Mouse (Mus musculus): ENCODE results near the gene Kcnip3. TPM values are rescaled to one million over a fixed set of nuclear protein-coding genes. Genes with fewer than 3 reads are reported as not detected.

Gene Kcnip3
- polyA plus RNA-seq, 1 experiment from 2014 or later, result 2.4 TPM

DNA sequence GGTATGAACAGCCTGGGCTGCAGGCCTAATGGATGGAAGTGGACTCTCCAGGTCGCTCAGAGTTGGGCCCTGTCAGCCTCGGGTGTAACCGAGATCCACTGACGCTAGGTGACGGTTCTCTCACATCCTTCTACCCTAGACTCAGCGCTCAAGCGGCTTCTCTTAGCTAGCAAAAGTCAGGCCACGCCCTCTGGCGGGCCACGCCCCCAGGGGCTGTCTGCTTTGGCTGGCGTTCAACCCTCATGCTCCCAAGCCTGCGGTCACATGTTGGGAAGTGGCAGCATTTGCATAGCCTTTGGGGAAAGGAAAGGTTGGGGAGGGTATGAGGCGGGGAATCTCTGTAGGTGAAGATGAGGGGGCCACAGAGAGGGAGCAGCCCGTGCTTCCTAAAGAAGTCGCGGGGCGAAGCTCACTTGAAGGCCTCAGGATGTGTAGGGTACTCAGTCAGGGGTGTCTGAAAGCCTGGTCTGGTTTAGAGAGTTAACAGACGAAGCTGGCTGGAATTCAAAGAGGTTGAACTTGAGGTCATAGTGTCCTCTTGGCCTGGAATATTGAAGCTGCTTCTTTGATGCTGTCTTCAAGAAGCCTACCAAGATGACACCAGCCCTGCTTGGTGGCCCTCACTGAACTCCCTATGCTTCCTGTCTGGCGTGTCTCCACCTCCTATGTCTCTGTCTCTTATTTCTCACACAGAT lies 37.3 kb downstream of the Kcnip3 start:
- Histone ChIP-seq H3K27ac (no peak overlapping the region), H3K9me3 (no peaks in the 10 kb centered on the region), H3K9ac (0 out of 2 replicates have a peak overlapping the region, but pooled peaks have one; percentile 32), H3K27me3 (peaks cover 71% of the 10 kb centered on the region), H3K4me2 (peak overlapping the region; percentile 55), H3K36me3 (no peaks in the 10 kb centered on the region), H3K4me3 (peak overlapping the region; percentile 30), H3K4me1 (peaks cover 42% of the 10 kb centered on the region)
- 7% methylated on average over 19 of the region's 19 CpGs for WGBS
- peak; percentile 35 for ATAC-seq (ENCODE audit: insufficient number of reproducible peaks, insufficient read depth, low FRiP score, low TSS enrichment, low read depth)

DNA sequence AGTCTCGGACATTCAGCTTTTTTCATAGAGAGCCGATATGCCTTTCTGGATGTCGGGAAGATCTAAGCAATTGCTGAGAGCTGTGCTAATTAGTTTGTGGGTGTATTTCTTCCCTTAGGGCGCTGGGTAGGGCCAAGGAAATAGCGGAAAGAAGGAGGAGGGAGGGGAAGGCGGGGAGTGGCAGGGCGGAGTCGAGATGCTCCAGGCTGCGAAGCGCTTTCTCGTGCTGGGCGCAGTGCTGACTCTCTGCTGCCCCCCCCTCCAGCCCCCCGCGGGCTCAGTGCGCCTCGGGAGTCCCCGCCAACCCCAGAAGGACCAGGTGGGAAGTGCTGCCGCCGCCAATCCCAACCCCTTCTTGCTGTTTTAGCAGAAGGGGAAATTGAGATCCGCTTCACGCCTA lies 38.9 kb downstream of the Kcnip3 start:
- Histone ChIP-seq H3K9ac (peak overlapping the region; percentile 73), H3K27ac (peak overlapping the region; percentile 78), H3K27me3 (peaks cover 79% of the 10 kb centered on the region), H3K4me1 (peaks cover 44% of the 10 kb centered on the region), H3K36me3 (no peaks in the 10 kb centered on the region), H3K4me3 (peak overlapping the region; percentile 62), H3K9me3 (no peaks in the 10 kb centered on the region), H3K4me2 (peak overlapping the region; percentile 94)
- under 1% methylated on average over 21 of the region's 21 CpGs for WGBS
- ATAC-seq (ENCODE audit: insufficient number of reproducible peaks, insufficient read depth, low FRiP score, low TSS enrichment, low read depth), result no peak

DNA sequence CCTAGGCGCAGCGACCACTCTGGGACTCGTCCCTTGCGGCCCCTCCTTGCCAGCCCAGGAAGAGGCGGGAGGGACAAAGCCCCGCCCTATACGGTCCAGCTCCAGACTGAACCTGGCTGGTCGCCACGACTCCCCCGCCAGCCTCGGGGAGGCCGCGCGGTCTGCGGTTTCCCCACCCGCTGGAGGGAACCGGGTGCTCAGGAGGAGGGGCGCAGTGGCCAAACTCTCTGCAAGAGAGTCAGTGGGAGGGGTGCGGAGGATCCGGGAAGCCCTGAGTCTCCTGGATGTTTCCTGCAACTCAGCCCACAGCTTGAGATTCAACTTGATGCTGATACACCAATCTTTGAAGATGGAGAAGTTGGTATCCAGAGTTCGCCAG lies 39.4 kb downstream of the Kcnip3 start:
- H3K4me3 ChIP-seq, result peak overlapping the region; percentile 62
- ATAC-seq (ENCODE audit: insufficient number of reproducible peaks, insufficient read depth, low FRiP score, low TSS enrichment, low read depth), result peak; percentile 86
- peak overlapping the region; percentile 73 for H3K9ac ChIP-seq
- peaks cover 44% of the 10 kb centered on the region for H3K4me1 ChIP-seq
- no peaks in the 10 kb centered on the region for H3K36me3 ChIP-seq
- peak overlapping the region; percentile 78 for H3K27ac ChIP-seq
- peak overlapping the region; percentile 94 for H3K4me2 ChIP-seq
- WGBS, result under 1% methylated on average over 21 of the region's 21 CpGs
- H3K9me3 ChIP-seq, result no peaks in the 10 kb centered on the region
- H3K27me3 ChIP-seq, result peaks cover 79% of the 10 kb centered on the region

DNA sequence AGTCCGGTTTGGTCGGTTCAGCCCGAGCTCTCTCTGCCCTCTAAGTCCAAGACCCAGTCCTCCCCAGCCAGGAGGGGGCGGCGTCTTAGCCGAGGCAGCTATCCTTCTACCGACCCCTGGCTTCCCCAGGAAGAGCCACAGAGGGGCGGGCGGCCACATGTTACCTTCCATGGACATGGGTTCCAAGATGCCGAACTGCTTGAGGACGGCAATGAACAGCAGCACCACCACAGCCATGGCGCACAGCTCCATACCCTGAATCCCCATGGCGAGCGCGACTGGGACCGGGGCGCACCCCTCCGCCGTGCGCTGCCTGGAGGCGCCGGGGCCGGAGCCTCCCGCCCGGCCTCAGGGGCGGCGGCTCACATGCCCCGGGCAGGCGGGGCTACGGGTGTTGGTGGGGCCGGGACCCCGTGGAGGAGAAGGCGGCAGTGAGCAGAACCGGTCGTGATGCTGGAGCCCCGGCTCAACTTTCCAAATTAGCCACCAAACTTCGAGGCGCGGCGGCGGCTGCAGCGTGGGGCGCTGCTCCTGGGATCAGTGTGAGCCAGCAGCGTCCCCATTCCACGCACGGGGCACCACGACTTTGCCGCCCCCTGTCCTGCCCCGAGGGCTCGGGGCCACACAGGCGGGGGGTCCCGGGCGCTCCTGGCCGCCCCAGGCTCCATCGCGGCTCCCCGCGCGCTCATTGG lies 39.9 kb downstream of the Kcnip3 start:
- peak overlapping the region; percentile 94 for H3K4me2 ChIP-seq
- peaks cover 44% of the 10 kb centered on the region for H3K4me1 ChIP-seq
- peak overlapping the region; percentile 73 for H3K9ac ChIP-seq
- no peaks in the 10 kb centered on the region for H3K36me3 ChIP-seq
- peak overlapping the region; percentile 78 for H3K27ac ChIP-seq
- peak overlapping the region; percentile 62 for H3K4me3 ChIP-seq
- H3K27me3 ChIP-seq, result peaks cover 79% of the 10 kb centered on the region
- peak; percentile 35; the same call in 1 of the 2 replicates for ATAC-seq (ENCODE audit: insufficient number of reproducible peaks, insufficient read depth, low FRiP score, low TSS enrichment, low read depth)
- H3K9me3 ChIP-seq, result no peaks in the 10 kb centered on the region
- under 1% methylated on average over 51 of the region's 59 CpGs for WGBS

DNA sequence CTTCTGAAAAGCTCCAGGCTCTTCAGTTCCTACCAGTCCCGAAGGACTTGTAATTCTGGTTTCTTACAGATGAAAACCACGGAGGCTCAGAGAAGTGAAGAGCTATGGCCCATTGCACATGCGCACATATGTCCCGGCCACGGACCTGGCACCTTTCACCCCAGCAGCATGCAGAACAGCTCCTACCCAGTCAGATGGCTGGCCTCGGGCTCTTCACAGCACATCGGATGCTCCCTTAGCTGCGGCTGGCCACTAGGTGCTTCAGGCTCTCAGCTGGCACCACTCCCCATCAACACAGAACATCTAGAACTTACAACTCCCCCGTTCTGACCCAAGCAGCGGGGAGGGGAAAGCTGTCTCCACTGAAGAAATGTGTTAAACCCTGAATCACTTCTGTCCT lies 42.1 kb downstream of the Kcnip3 start:
- Histone ChIP-seq H3K9ac (no peak overlapping the region), H3K36me3 (no peaks in the 10 kb centered on the region), H3K9me3 (no peaks in the 10 kb centered on the region), H3K27me3 (peaks cover 60% of the 10 kb centered on the region), H3K4me1 (peaks cover 40% of the 10 kb centered on the region), H3K27ac (no peak overlapping the region), H3K4me2 (no peak overlapping the region), H3K4me3 (no peak overlapping the region)
- WGBS, result 56% methylated on average over 10 of the region's 10 CpGs
- no peak for ATAC-seq (ENCODE audit: insufficient number of reproducible peaks, insufficient read depth, low FRiP score, low TSS enrichment, low read depth)

DNA sequence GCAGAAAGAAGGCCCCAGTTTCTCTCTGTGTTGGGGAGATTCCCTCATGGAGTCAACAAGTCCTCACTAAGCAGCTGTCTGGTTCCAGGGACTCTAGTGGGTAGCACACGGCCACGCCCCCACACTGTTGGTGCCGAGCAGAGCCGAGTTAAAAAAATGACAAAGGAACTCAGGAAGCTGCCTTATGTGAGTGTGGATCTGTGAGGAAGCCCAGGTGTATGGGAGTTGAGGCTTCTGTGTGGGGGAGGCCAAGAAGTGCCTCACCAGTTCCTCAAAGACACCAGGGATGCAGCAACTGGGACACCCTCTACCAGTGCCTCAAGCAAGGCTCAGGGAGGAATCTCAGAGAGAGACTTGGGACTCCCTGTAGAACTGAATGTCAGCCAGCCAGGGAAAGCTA lies 42.7 kb downstream of the Kcnip3 start:
- ATAC-seq (ENCODE audit: insufficient number of reproducible peaks, insufficient read depth, low FRiP score, low TSS enrichment, low read depth), result no peak
- Histone ChIP-seq H3K36me3 (no peaks in the 10 kb centered on the region), H3K27me3 (peaks cover 54% of the 10 kb centered on the region), H3K27ac (no peak overlapping the region), H3K9ac (0 out of 2 replicates have a peak overlapping the region, but pooled peaks have one; percentile 2), H3K4me3 (no peak overlapping the region), H3K4me2 (no peak overlapping the region), H3K4me1 (peaks cover 34% of the 10 kb centered on the region), H3K9me3 (no peaks in the 10 kb centered on the region)
- 70% methylated on average over 4 of the region's 4 CpGs for WGBS

DNA sequence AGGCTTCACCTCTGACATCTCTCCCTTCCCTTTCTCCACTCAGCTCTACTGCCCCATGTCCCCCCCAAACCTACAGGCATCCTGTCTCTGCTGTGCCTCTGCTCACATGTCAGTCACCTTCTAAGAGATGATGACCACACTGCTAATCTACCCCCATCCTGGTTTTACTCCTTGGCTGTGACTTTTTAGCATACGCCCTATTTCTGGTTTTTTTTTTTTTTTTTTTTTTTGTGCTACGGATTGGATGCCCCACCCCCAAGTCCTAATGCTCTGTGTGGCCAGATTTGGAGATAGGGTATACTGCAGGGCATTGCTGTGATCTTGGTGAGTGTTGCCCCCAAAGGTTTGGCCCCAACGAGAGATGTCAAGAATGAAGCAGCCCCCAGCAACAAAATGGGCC lies 49.6 kb downstream of the Kcnip3 start:
- Histone ChIP-seq H3K9me3 (no peaks in the 10 kb centered on the region), H3K36me3 (no peaks in the 10 kb centered on the region), H3K4me1 (no peaks in the 10 kb centered on the region), H3K27ac (no peak overlapping the region), H3K4me3 (no peak overlapping the region), H3K9ac (no peak overlapping the region), H3K27me3 (no peaks in the 10 kb centered on the region), H3K4me2 (no peak overlapping the region)
- 58% methylated on average over 3 of the region's 3 CpGs for WGBS
- no peak for ATAC-seq (ENCODE audit: insufficient number of reproducible peaks, insufficient read depth, low FRiP score, low TSS enrichment, low read depth)

DNA sequence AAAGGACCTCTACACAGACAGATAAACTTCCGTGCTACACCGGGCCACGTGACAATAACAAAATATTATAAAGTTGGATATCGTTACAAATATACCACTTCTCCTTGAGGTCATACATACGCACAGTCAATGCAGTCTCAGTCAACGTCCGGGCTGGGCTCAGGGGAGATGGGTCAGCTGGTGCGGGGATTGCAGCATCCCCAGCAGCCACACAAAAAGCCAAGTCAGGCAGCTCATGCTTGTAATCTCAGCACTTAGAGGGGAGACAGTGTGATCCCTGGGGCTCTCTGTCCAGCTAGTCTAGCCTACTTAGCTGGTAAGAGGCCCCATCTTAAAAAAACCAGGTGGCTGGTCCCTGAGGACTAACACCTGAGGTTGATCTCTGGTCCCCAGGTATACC lies 50.6 kb downstream of the Kcnip3 start:
- no peak overlapping the region for H3K4me3 ChIP-seq
- ATAC-seq (ENCODE audit: insufficient number of reproducible peaks, insufficient read depth, low FRiP score, low TSS enrichment, low read depth), result no peak
- no peaks in the 10 kb centered on the region for H3K27me3 ChIP-seq
- H3K4me2 ChIP-seq, result no peak overlapping the region
- H3K9ac ChIP-seq, result no peak overlapping the region
- no peaks in the 10 kb centered on the region for H3K36me3 ChIP-seq
- H3K4me1 ChIP-seq, result no peaks in the 10 kb centered on the region
- no peaks in the 10 kb centered on the region for H3K9me3 ChIP-seq
- 87% methylated on average over 8 of the region's 8 CpGs for WGBS
- H3K27ac ChIP-seq, result no peak overlapping the region

DNA sequence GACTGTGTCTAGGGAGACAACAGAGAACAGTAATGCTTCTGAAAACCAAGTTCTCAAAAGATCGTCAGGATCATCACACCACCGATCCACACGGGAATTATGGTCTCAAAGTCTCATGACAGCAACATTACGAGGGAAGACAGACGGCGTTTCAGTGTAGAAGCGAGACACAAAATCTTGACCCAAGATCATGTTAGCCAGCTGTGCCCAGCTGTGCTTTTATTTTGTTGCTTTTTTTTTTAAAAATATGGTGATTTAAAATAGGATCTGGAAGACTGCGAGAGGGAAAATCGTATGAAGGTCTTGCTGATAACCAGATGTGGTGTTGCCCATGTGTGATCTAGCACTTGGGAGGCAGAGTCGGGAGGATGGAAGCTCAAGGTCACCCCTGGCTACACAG lies 51.2 kb downstream of the Kcnip3 start:
- Histone ChIP-seq H3K4me1 (no peaks in the 10 kb centered on the region), H3K27me3 (no peaks in the 10 kb centered on the region), H3K27ac (no peak overlapping the region), H3K4me3 (no peak overlapping the region), H3K9me3 (no peaks in the 10 kb centered on the region), H3K36me3 (no peaks in the 10 kb centered on the region), H3K9ac (no peak overlapping the region), H3K4me2 (no peak overlapping the region)
- no peak for ATAC-seq (ENCODE audit: insufficient number of reproducible peaks, insufficient read depth, low FRiP score, low TSS enrichment, low read depth)
- WGBS, result 91% methylated on average over 10 of the region's 10 CpGs

DNA sequence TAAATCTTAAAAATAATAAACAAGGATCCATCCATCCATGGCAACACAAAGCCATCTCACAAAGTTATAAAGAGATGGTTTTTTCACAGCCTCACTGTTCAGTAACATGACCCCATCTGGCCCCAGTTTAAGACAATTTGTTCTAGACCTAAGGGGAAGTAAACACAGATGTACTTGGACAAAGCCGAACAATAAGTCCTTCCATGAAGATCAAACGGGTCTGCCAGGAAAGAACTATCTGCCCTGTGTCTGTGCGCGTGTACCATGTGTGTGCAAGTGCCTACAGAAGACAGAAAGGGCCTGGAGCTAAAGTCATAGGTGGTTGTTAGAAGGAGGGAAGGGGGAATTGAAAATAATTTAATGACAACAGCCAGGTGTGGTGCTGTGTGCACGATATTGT lies 51.7 kb downstream of the Kcnip3 start:
- Histone ChIP-seq H3K4me1 (no peaks in the 10 kb centered on the region), H3K4me2 (no peak overlapping the region), H3K27me3 (no peaks in the 10 kb centered on the region), H3K4me3 (no peak overlapping the region), H3K36me3 (no peaks in the 10 kb centered on the region), H3K9ac (no peak overlapping the region), H3K9me3 (no peaks in the 10 kb centered on the region), H3K27ac (no peak overlapping the region)
- ATAC-seq (ENCODE audit: insufficient number of reproducible peaks, insufficient read depth, low FRiP score, low TSS enrichment, low read depth), result no peak
- 62% methylated on average over 5 of the region's 5 CpGs for WGBS

DNA sequence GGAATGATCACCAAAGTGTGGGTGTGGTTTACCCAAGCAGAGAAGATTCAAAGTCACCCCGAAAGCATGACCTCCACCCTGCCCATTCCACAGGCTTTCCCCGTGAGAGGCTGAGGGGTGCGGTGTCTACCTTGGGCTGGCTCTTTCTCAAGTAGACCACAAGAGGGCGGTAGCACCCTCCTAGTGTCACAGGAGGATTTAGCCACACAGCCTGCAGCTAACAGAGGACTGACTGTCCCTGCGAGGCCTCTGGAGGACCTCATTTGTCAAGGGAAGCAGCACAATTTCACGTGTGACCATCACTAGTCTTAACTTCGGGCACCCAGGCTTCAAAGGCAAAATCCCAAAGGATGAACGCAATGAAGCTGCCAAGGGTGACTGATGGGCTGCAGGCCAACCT lies 59.6 kb downstream of the Kcnip3 start:
- Histone ChIP-seq H3K4me3 (no peak overlapping the region), H3K36me3 (no peaks in the 10 kb centered on the region), H3K4me1 (no peaks in the 10 kb centered on the region), H3K27me3 (no peaks in the 10 kb centered on the region), H3K9ac (no peak overlapping the region), H3K27ac (no peak overlapping the region), H3K9me3 (no peaks in the 10 kb centered on the region), H3K4me2 (no peak overlapping the region)
- ATAC-seq (ENCODE audit: insufficient number of reproducible peaks, insufficient read depth, low FRiP score, low TSS enrichment, low read depth), result no peak
- 14% methylated on average over 8 of the region's 8 CpGs for WGBS

DNA sequence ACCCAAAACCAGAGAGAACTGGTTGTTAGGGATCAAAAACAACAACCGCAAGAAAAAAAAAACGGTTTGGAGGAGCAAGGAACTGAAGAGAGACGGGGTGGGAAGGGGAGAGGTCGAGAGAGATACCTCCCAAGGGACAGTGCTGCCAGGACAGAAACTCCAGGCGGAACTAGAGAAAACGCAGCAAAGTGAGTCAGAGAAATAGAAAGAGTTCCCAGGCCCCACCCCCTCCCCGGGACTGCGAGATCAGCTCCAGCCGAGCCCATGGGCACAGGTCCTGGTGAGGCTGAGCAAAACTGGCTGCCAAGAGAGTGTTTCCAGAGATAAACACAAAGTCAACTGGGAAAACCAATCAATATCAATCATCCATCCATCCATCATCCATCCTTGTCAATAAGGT lies 60.5 kb downstream of the Kcnip3 start:
- no peak overlapping the region for H3K9ac ChIP-seq

More for the DNA sequence above, 60.5 kb downstream of the Kcnip3 start:
- Histone ChIP-seq H3K4me3 (no peak overlapping the region), H3K4me1 (no peaks in the 10 kb centered on the region), H3K36me3 (no peaks in the 10 kb centered on the region), H3K4me2 (no peak overlapping the region), H3K9me3 (no peaks in the 10 kb centered on the region), H3K27me3 (no peaks in the 10 kb centered on the region), H3K27ac (no peak overlapping the region)
- WGBS, result 44% methylated on average over 9 of the region's 9 CpGs
- ATAC-seq (ENCODE audit: insufficient number of reproducible peaks, insufficient read depth, low FRiP score, low TSS enrichment, low read depth), result no peak

All from embryonic facial prominence, embryonic 13.5 days (tissue).